Mouse (Mus musculus) brain, embryonic 18.5 days (tissue): ENCODE results near the gene Sgta.
"Not testable (repeated sequence)": the region's sequence is repeated elsewhere in the genome, so short reads cannot be mapped to it uniquely, and the experiment has no call there.

Experiments used
- DNase-seq: peaks from one replicate; pipeline ENCODE4 v3.0.0-alpha.2; 2012; ENCODE audit warnings: low read depth, low spot score

The Sgta gene

GRCm38 (mm10) chr10:81057406-81058130 is 2.4 kb downstream of the Sgta start:
- no peak for DNase-seq

GRCm38 (mm10) chr10:81055802-81056340 is 4.1 kb downstream of the Sgta start:
- not testable (repeated sequence) for DNase-seq

GRCm38 (mm10) chr10:81055169-81055568 is 4.8 kb downstream of the Sgta start:
- no peak for DNase-seq

GRCm38 (mm10) chr10:81052577-81052976 is 7.4 kb downstream of the Sgta start:
- DNase-seq, result no peak

- DNase-seq, result no peak
These were observed 8.8 kb downstream of the Sgta start for GRCm38 (mm10) chr10:81051133-81051532.

- no peak for DNase-seq
These were observed 9.3 kb downstream of the Sgta start for GRCm38 (mm10) chr10:81050645-81051044.

- not testable (repeated sequence) for DNase-seq
These were observed 14.7 kb downstream of the Sgta start for GRCm38 (mm10) chr10:81045246-81045645.

GRCm38 (mm10) chr10:81041458-81042175 is 18.4 kb downstream of the Sgta start:
- no peak for DNase-seq

- peak; percentile 96 for DNase-seq
These were observed 22.9 kb downstream of the Sgta start, which contains the start of gene Slc39a3 for GRCm38 (mm10) chr10:81036988-81037580. TSS of gene Slc39a3 (minus strand) at chr10:81037426.

GRCm38 (mm10) chr10:81036251-81036650 is 23.7 kb downstream of the Sgta start:
- DNase-seq, result no peak

GRCm38 (mm10) chr10:81033586-81033985 is 26.4 kb downstream of the Sgta start:
- no peak for DNase-seq

- no peak for DNase-seq
These were observed 30.9 kb downstream of the Sgta start for GRCm38 (mm10) chr10:81029031-81029430.

GRCm38 (mm10) chr10:81028219-81028618 is 31.8 kb downstream of the Sgta start:
- no peak for DNase-seq

- DNase-seq, result no peak
These were observed 32.6 kb downstream of the Sgta start for GRCm38 (mm10) chr10:81027331-81027730.

- no peak for DNase-seq
These were observed 33.1 kb downstream of the Sgta start for GRCm38 (mm10) chr10:81026857-81027256.

- DNase-seq, result no peak
These were observed 34.2 kb downstream of the Sgta start, which contains the start of gene Diras1 for GRCm38 (mm10) chr10:81025639-81026275. TSS of gene Diras1 (minus strand) at chr10:81025662.

- DNase-seq, result no peak
These were observed 34.8 kb downstream of the Sgta start for GRCm38 (mm10) chr10:81025047-81025621.

GRCm38 (mm10) chr10:81024346-81024937 is 35.5 kb downstream of the Sgta start:
- no peak for DNase-seq

GRCm38 (mm10) chr10:81022744-81023143 is 37.2 kb downstream of the Sgta start:
- no peak for DNase-seq

GRCm38 (mm10) chr10:81021547-81022110 is 38.4 kb downstream of the Sgta start:
- no peak for DNase-seq

- no peak for DNase-seq
These were observed 39.8 kb downstream of the Sgta start for GRCm38 (mm10) chr10:81020207-81020606.
